Mouse (Mus musculus): ENCODE data around the gene Dpm3.

DNA sequence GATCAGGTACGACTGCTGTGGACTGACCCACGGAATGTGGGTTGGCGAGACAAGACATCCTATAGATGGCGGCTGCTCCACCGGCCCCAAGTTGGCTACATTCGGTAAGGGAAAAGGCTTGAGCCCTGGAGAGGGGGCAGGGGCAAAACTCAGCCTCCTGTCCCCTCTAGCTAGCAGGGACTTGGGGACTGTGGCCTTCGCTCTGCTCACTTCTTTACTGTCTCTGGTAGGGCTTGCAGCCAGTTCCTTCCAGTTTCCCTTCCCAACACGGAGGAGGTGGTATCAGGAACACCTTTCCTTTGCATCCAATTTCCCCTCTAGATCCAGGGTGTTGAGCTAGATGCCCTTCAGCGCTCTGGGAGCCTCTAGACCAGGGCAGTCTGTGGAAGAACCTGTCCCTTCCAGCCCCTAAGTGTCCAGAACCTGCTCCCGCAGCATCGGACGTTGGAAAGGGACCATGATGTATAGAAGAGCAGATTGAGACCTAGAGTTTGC is 33.8 kb upstream of the Dpm3 start:
- no peak for TF ChIP-seq CTCF (IDR thresholded peaks at IDR 0.05; ENCODE audit: low read depth, low read length)
- TF ChIP-seq GATA1 (IDR thresholded peaks at IDR 0.05; ENCODE audit: borderline replicate concordance, low read length): no peak
- TF ChIP-seq TAL1 (conservative IDR thresholded peaks at IDR 0.05; ENCODE audit: low read depth, low read length): no peak
- TF ChIP-seq POLR2AphosphoS5 (IDR thresholded peaks at IDR 0.05; ENCODE audit: insufficient replicate concordance, low read depth, low read length): no peak
